Mouse (Mus musculus): ENCODE results near the gene Fam161b. TPM values are rescaled to one million over a fixed set of nuclear protein-coding genes. Genes with fewer than 3 reads are reported as not detected.

Fam161b gene
- polyA plus RNA-seq (2017; shearing (Covaris generic)): under 1 TPM in 1 of 2 experiments, not detected in 1; 0.50 TPM

GRCm38 (mm10) chr12:84361555-84362489 is at the start of gene Fam161b, which contains the start of gene Coq6:
TSS of gene Fam161b (minus strand) at chr12:84361833.
TSS of gene Coq6 (plus strand) at chr12:84361657.

GRCm38 (mm10) chr12:84408819-84409507 is 47.3 kb upstream of the Fam161b start, which contains the start of the genes Entpd5 and Bbof1:
TSS of gene Entpd5 (minus strand) at chr12:84409029.
TSS of gene Bbof1 (plus strand) at chr12:84409071.

GRCm38 (mm10) chr12:84316721-84317621 is 44.7 kb downstream of the Fam161b start, which contains the start of gene Zfp410:
TSS of gene Zfp410 (plus strand) at chr12:84316852.

Other genes starting within 250 kb of the Fam161b start
- gene Dnal1, start 247.5 kb downstream of the Fam161b start, polyA plus RNA-seq (2017; shearing (Covaris generic)): under 1 TPM; 0.26 to 0.48 TPM
- under 1 TPM in 1 of 2 experiments, not detected in 1; 0.10 TPM for gene Pnma1, start 213.3 kb downstream of the Fam161b start, polyA plus RNA-seq (2017; shearing (Covaris generic))
- 10 to 100 TPM; 14.2 to 19.1 TPM for gene Elmsan1, start 143.0 kb downstream of the Fam161b start, polyA plus RNA-seq (2017; shearing (Covaris generic))
- gene Ptgr2, start 76.6 kb downstream of the Fam161b start, polyA plus RNA-seq (2017; shearing (Covaris generic)): 10 to 100 TPM; 29.4 to 29.7 TPM
- 10 to 100 TPM; 55.8 to 64.5 TPM for gene Zfp410, start 45.0 kb downstream of the Fam161b start, polyA plus RNA-seq (2017; shearing (Covaris generic))
- 10 to 100 TPM; 15.8 to 24.0 TPM for gene Coq6, start 176 bp downstream of the Fam161b start, polyA plus RNA-seq (2017; shearing (Covaris generic))
- gene Entpd5, start 47.2 kb upstream of the Fam161b start, polyA plus RNA-seq (2017; shearing (Covaris generic)): 10 to 100 TPM; 32.1 to 36.3 TPM
- gene Bbof1, start 47.2 kb upstream of the Fam161b start, polyA plus RNA-seq (2017; shearing (Covaris generic)): 1 to 10 TPM in 1 of 2 experiments, not detected in 1; 2.3 TPM
- gene Rnf113a2, start 55.4 kb upstream of the Fam161b start, polyA plus RNA-seq (2017; shearing (Covaris generic)): 10 to 100 TPM; 30.2 to 34.1 TPM
- gene Aldh6a1, start 89.2 kb upstream of the Fam161b start, polyA plus RNA-seq (2017; shearing (Covaris generic)): 10 to 100 TPM in 1 of 2 experiments, 1 to 10 TPM in 1; 7.1 to 22.1 TPM
- gene Lin52, start 89.6 kb upstream of the Fam161b start, polyA plus RNA-seq (2017; shearing (Covaris generic)): 10 to 100 TPM; 16.8 to 17.6 TPM
- gene Vsx2, start 207.9 kb upstream of the Fam161b start, polyA plus RNA-seq (2017; shearing (Covaris generic)): under 1 TPM in 1 of 2 experiments, not detected in 1; 0.05 TPM